Mouse (Mus musculus) kidney, adult 2 months (tissue): Measurements from ENCODE around the gene Tpi1. TPM values are rescaled to one million over a fixed set of nuclear protein-coding genes. Genes with fewer than 3 reads are reported as not detected.

Experiments used
- DNase-seq: peaks from one replicate; pipeline ENCODE4 v3.0.0; 2021
- H3K27ac ChIP-seq: fragments of 200-500 bp; 2 replicates; pipeline ENCODE4 v1.5.1; 2012; ENCODE audit warnings: low read depth, low read length, control low read depth, inconsistent platforms; ENCODE audit not compliant: insufficient read depth
- H3K27me3 ChIP-seq: fragments of 200-500 bp; replicated peaks from 2 replicates; pipeline ENCODE4 v1.6.1; 2012; ENCODE audit warnings: mild to moderate bottlenecking, moderate library complexity, low read length, inconsistent platforms; ENCODE audit not compliant: control insufficient read depth, insufficient read depth
- H3K36me3 ChIP-seq: fragments of 200-500 bp; 2 replicates; pipeline ENCODE4 v1.6.1; 2012; ENCODE audit warnings: mild to moderate bottlenecking, moderate library complexity, low read length, inconsistent platforms; ENCODE audit not compliant: control insufficient read depth, insufficient read depth
- H3K4me1 ChIP-seq: fragments of 200-500 bp; 2 replicates; pipeline ENCODE4 v1.6.1; 2011; ENCODE audit warnings: low read length; ENCODE audit not compliant: control insufficient read depth, insufficient read depth
- H3K4me3 ChIP-seq: fragments of 200-500 bp; 2 replicates; pipeline ENCODE4 v1.5.1; 2011; ENCODE audit warnings: mild to moderate bottlenecking, low read depth, low read length, control low read depth; ENCODE audit not compliant: insufficient read depth
- CTCF ChIP-seq: fragments of 200-500 bp; conservative IDR thresholded peaks from 2 replicates; pipeline ENCODE4 v1.5.1; 2011; ENCODE audit warnings: low read depth, mild to moderate bottlenecking, control low read depth, low read length, moderate library complexity, mixed read lengths; ENCODE audit not compliant: insufficient read depth, insufficient read length
- POLR2A ChIP-seq: fragments of 200-500 bp; IDR thresholded peaks from one replicate; pipeline ENCODE4 v1.6.1; 2011; ENCODE audit warnings: low read depth, low read length, control low read depth
- WGBS: fragments of 180-500 bp; shearing (Covaris S2); methylation state at CpG from one replicate; pipeline ENCODE4 v1.1.7; 2018; 5-methylcytosine and 5-hydroxymethylcytosine counted together
- polyA plus RNA-seq: library from polyadenylated mRNA; depleted of rRNA; stranded (reverse); fragments of >200 nt; gene quantifications from 2 replicates; pipeline ENCODE4 v1.2.3, GENCODE M21; 2012

The Tpi1 gene
- polyA plus RNA-seq, 1 experiment, result 1,055 TPM

DNA sequence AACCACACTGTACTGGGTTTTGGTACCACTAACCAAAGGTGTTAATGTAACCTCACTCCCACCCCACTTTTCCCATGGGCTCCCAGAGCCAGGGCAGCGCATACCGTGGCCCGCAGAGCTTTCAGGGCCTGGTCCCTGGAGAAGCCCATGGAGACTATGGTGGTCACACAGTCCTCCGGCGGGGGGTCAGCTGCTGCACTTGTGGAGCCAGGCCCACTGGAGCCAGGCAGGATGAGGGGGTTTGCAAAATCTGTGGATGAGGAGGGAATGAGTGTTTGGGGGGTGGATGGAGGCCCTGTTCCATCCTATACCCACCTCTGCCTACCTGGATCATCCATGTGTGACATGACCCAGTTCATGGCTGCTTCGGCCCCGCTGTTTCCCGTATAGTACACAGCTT, 3.5 kb upstream of the Tpi1 start:
- Histone ChIP-seq H3K27ac (no peak overlapping the region), H3K4me1 (peaks cover 5% of the 10 kb centered on the region), H3K27me3 (no peaks in the 10 kb centered on the region), H3K4me3 (no peak overlapping the region), H3K36me3 (peaks cover 4% of the 10 kb centered on the region)
- no peak for DNase-seq
- TF ChIP-seq POLR2A (no peak), CTCF (no peak)
- 91% methylated on average over 8 of the region's 8 CpGs for WGBS

DNA sequence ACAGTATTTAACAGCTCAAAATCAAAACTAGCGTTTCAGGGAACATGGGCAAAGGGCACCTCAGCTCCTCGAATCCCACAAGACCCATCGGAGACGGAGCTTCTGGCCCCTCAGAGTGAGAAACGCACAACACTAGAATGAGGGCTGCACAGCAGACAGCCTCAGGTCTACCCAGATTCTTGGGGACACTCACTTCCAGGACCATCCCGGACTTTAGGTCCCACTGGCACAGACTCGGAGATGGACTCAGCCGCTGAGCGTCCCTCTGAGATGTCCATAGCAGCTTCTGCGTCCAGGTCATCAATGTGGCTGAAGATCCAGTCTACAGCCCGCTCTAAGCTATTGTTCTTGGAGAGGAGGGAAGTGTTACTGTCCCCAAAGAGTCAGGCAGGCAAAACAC, 3.0 kb upstream of the Tpi1 start:
- TF ChIP-seq POLR2A, result no peak
- TF ChIP-seq CTCF, result no peak
- no peak overlapping the region for H3K27ac ChIP-seq
- no peak overlapping the region for H3K4me3 ChIP-seq
- no peak for DNase-seq
- H3K36me3 ChIP-seq, result peaks cover 4% of the 10 kb centered on the region
- 98% methylated on average over 11 of the region's 11 CpGs for WGBS
- H3K27me3 ChIP-seq, result no peaks in the 10 kb centered on the region
- H3K4me1 ChIP-seq, result peaks cover 8% of the 10 kb centered on the region

DNA sequence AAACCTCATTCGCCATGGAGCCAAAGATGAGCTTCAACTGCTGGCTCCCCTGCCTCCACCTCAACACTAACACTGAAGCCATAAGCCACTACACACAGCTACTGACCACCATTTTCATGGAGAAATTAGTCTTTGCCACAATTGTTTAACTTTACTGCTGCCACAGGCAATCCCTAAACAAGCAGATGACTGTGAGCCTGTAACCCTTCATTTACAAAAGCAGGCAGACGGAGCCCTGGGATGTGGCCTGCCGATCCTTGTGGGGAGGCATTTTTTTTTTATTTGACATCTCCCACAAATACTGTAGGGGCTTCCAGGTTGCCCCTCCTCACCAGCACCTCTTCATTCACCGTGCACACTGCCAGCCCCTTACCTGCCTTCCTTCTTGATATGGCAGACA, 2.5 kb upstream of the Tpi1 start:
- TF ChIP-seq CTCF (no peak), POLR2A (no peak)
- Histone ChIP-seq H3K4me1 (peaks cover 12% of the 10 kb centered on the region), H3K36me3 (peaks cover 8% of the 10 kb centered on the region), H3K27ac (no peak overlapping the region), H3K27me3 (no peaks in the 10 kb centered on the region), H3K4me3 (no peak overlapping the region)
- WGBS, result 92% methylated on average over 4 of the region's 4 CpGs
- no peak for DNase-seq

DNA sequence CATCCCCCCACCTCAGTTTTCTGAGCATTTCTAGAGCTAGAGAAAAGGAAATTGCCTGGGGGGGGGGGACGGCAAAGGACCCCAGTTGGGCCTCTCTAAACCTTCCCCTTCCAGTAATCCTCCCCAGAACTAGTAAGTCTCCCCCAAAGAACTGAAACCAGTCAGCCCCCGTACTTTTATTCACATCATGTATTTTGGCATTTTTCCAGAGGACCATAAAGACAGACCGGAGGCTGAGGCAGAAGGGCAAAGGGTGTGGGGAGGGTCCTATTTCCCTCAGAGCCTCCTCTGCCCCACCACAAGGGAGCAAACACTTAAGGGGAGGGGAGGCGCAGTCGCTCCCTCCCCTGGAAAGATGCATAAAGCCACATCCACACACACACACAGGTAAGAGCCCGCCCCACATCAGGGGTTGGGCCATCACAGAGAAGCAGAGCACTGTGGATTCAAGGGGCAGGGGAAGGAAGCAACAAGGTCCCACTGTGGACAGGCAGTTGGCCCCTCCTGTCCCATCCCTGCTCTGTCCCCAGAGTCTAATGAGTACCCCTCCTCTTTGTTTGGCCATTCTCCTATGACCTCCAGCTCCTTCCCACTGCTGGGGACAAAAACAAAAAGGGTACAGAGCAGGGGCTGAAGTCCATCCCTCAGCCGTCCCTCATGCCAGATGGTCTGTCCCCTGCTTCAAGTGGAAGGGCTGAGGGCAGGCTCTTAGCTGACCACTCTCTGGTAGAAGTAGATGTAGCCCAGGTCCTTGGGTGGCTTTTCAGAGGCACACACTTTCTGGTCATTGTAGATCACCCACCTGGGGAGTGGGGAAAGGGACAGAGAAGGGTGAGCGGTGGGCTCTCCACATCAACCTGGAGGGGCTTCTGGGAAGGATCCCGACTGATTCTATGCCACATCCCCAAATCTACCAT, 1.0 kb upstream of the Tpi1 start:
- peaks cover 4% of the 10 kb centered on the region for H3K36me3 ChIP-seq
- WGBS, result 65% methylated on average over 9 of the region's 9 CpGs
- DNase-seq, result no peak
- no peak overlapping the region for H3K4me3 ChIP-seq
- H3K27ac ChIP-seq, result no peak overlapping the region
- peaks cover 12% of the 10 kb centered on the region for H3K4me1 ChIP-seq
- TF ChIP-seq CTCF, result no peak
- TF ChIP-seq POLR2A, result no peak
- no peaks in the 10 kb centered on the region for H3K27me3 ChIP-seq

DNA sequence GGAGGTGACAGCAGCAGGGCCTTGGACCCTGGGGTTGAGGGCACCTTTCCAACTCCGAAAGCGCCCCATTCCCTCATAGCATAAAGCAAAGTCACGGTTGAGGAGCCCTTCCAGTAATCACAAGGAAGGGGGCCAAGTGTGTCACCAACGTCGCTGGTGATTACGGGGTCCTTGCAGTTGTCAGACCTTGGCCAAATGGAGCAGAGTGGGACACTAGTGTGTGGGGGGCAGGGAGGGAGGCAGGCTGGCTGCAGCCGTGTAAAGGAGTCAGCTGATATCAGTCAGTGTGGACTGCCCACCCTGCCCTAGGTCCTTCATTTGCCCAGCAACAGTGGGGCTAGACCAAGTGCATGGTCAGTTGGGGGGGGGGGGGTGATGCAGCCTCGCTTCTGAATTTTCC, 352 bp upstream of the Tpi1 start:
- no peaks in the 10 kb centered on the region for H3K27me3 ChIP-seq
- DNase-seq, result no peak
- TF ChIP-seq POLR2A (no peak), CTCF (no peak)
- peaks cover 16% of the 10 kb centered on the region for H3K4me1 ChIP-seq
- peaks cover 4% of the 10 kb centered on the region for H3K36me3 ChIP-seq
- H3K4me3 ChIP-seq, result peak overlapping the region; percentile 84
- WGBS, result 24% methylated on average over 8 of the region's 8 CpGs
- peak overlapping the region; percentile 32; the same call in 1 of the 2 replicates for H3K27ac ChIP-seq

DNA sequence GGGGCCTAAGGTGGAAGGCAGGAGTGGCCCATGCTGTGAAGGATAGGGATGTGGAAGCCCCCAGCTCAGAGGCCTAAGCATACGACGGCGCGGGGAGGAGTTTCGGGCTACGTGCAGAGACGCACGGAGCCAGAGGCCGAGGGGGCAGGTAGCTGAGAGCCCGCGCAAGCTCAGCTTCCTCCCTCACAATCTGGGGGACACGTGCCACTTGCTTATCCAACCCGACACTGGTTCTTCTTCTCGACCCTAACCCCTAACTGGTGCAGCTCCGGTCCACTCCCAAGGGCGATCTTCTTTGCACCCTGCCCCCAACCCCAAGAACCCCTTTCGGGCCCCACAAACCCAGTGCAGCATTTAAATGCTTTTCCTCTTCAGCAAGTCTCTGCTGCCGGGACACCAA, 600 bp downstream of the Tpi1 start:
- H3K27ac ChIP-seq, result peak overlapping the region; percentile 49
- WGBS, result 0% methylated on average over 18 of the region's 18 CpGs
- peaks cover 4% of the 10 kb centered on the region for H3K36me3 ChIP-seq
- TF ChIP-seq POLR2A (no peak), CTCF (no peak)
- DNase-seq, result peak; percentile 73
- H3K27me3 ChIP-seq, result no peaks in the 10 kb centered on the region
- peak overlapping the region; percentile 84 for H3K4me3 ChIP-seq
- peaks cover 16% of the 10 kb centered on the region for H3K4me1 ChIP-seq

DNA sequence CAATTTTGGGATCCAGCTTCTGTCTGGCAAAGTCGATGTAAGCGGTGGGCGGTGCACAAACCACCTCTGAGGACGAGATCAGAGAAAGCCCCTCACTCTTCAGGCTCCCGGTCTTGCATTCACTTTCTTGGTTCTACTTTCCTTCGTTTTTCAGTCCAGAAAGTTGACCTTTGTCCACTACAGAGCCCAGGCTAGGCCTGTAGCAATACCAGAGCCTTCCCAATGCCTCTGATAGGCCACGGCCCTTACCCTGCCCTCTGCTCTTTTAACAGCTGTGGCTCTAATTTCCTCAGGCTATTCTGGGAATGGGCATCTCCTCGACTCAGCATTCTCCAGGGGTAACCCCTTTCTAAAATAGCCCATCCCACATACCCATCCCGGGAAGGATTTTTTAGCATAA, 1.2 kb downstream of the Tpi1 start:
- no peaks in the 10 kb centered on the region for H3K27me3 ChIP-seq
- TF ChIP-seq CTCF (no peak), POLR2A (no peak)
- peak; percentile 67 for DNase-seq
- H3K36me3 ChIP-seq, result peaks cover 4% of the 10 kb centered on the region
- peaks cover 20% of the 10 kb centered on the region for H3K4me1 ChIP-seq
- 14% methylated on average over 9 of the region's 9 CpGs for WGBS
- H3K27ac ChIP-seq, result peak overlapping the region; percentile 49; the same call in 1 of the 2 replicates
- peak overlapping the region; percentile 84 for H3K4me3 ChIP-seq
